Mouse (Mus musculus) kidney, adult 2 months (tissue): ENCODE measurements around the gene Pou3f1.

Experiments
- CTCF ChIP-seq: fragments of 200-500 bp; conservative IDR thresholded peaks from 2 replicates; pipeline ENCODE4 v1.5.1; 2011; ENCODE audit warnings: low read depth, mild to moderate bottlenecking, control low read depth, low read length, moderate library complexity, mixed read lengths; ENCODE audit not compliant: insufficient read depth, insufficient read length
- POLR2A ChIP-seq: fragments of 200-500 bp; IDR thresholded peaks from one replicate; pipeline ENCODE4 v1.6.1; 2011; ENCODE audit warnings: low read depth, low read length, control low read depth

DNA sequence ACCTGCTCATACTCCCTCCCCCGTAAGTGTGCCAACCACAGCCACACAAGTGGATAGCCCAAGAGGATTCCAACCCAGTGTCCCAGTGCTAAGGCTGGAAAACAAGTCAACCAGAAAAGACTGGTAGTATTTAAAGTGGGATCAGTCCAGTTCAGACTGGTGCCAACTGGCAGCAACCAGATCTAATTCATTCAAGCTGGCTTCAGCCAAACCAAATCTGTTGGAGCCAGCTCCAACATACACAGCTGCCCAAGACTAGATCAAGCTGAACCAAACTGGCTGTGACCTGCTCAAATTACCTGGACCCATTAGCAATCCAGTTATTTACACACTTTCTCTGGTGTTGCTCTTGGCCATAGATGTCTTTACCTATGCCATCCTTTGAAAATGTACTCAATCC, 29.8 kb upstream of the Pou3f1 start:
- TF ChIP-seq POLR2A (no peak), CTCF (no peak)
